ENCODE assay signal across 13 mouse cellular contexts in the genomic region with DNA sequence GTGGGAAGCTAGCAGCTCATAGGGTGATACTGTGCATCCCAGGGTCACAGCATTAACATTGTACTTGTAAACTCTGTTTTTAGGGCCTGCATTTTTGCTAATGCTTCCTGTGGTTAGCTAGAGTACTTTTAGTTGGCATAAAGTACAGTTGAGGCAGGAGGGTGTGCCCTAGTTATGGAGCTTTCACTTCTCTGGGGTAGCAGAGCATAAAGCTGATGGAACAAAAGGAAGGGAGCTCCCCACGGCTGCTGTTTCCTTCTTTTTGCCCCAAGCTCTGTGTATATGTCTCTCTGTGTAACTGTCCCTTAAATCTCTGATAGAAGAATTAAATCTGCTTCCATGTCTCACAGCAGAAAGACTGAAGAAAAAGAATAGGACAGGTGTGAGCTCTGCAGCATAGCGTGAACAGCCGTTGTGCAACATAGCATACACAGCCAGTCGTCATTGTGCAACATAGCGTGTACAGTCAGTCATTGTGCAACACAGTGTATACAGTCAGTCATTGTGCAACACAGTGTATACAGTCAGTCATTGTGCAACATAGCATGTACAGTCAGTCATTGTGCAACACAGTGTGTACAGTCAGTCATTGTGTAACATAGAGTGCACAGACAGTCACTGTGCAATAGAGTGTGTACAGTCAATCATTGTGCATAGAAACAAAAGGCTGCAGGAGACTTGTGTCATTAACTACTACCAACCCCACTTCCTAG. TPM values are rescaled to one million over a fixed set of nuclear protein-coding genes. Genes with fewer than 3 reads are reported as not detected.
DNase-seq lines count a peak whose midpoint lies in the region; ATAC-seq and TF ChIP-seq lines count a peak whose summit lies in the region.
"Had no signal": no experiment of that assay in that cellular context is flagged by ENCODE, and none has a peak within 500 bp of the region (broad histone marks: within the 10 kb centered on the region; RNA-seq: fewer than 3 reads in every experiment).

No protein-coding gene starts in this region.

- peaks cover 25% of the 10 kb centered on the region for H3K36me3 ChIP-seq in forebrain, embryonic 15.5 days
- H3K36me3 ChIP-seq in forebrain, postnatal 0 days (ENCODE audit: insufficient read depth), result peaks cover 36% of the 10 kb centered on the region
- H3K36me3 ChIP-seq in neural tube, embryonic 12.5 days, result peaks cover 39% of the 10 kb centered on the region
- H3K36me3 ChIP-seq in liver, embryonic 12.5 days, result peaks cover 67% of the 10 kb centered on the region

- no peak for DNase-seq in forebrain, postnatal 0 days
- no peak for DNase-seq in neural tube, embryonic 10.5 days (ENCODE audit: extremely low spot score, low spot score)
- no peak for DNase-seq in cerebellum, adult 9-10 months
- DNase-seq in layer of hippocampus, postnatal 10 days (ENCODE audit: low spot score in 2 of 2), result no peak
- DNase-seq: layer of hippocampus, postnatal 36 days had no signal

- H3K4me2 ChIP-seq in forebrain, embryonic 15.5 days (replicated peaks), result no peak overlapping the region
- no peak overlapping the region for H3K4me2 ChIP-seq in forebrain, postnatal 0 days (ENCODE audit: low read depth)
- H3K4me2 ChIP-seq in neural tube, embryonic 12.5 days (replicated peaks), result no peak overlapping the region
- H3K4me2 ChIP-seq in liver, embryonic 12.5 days, result no peak overlapping the region
- H3K4me2 ChIP-seq: forebrain, embryonic 12.5 days; heart, embryonic 12.5 days; lung, embryonic 15.5 days; stomach, embryonic 15.5 days had no signal

- no peak for TF ChIP-seq CTCF in forebrain, postnatal 0 days (IDR thresholded peaks at IDR 0.05; ENCODE audit: low read depth)

- WGBS in forebrain, embryonic 15.5 days, result 95% methylated on average over 5 of the region's 5 CpGs
- WGBS in forebrain, postnatal 0 days, result 91% methylated on average over 5 of the region's 5 CpGs
- 92% methylated on average over 5 of the region's 5 CpGs for WGBS in neural tube, embryonic 12.5 days
- WGBS in liver, embryonic 12.5 days (ENCODE audit: insufficient replicate concordance), result 75% methylated on average over 5 of the region's 5 CpGs

- H3K27me3 ChIP-seq in forebrain, embryonic 15.5 days, result no peaks in the 10 kb centered on the region
- H3K27me3 ChIP-seq in forebrain, postnatal 0 days (ENCODE audit: insufficient read depth, low read length), result no peaks in the 10 kb centered on the region
- H3K27me3 ChIP-seq in neural tube, embryonic 12.5 days (replicated peaks), result no peaks in the 10 kb centered on the region
- H3K27me3 ChIP-seq in liver, embryonic 12.5 days (replicated peaks), result no peaks in the 10 kb centered on the region
- H3K27me3 ChIP-seq: forebrain, embryonic 12.5 days; heart, embryonic 12.5 days; lung, embryonic 15.5 days; stomach, embryonic 15.5 days had no signal

- no peak overlapping the region for H3K9ac ChIP-seq in forebrain, embryonic 15.5 days (replicated peaks)
- no peak overlapping the region for H3K9ac ChIP-seq in forebrain, postnatal 0 days
- H3K9ac ChIP-seq in neural tube, embryonic 12.5 days, result no peak overlapping the region
- no peak overlapping the region for H3K9ac ChIP-seq in liver, embryonic 12.5 days
- H3K9ac ChIP-seq: forebrain, embryonic 12.5 days; heart, embryonic 12.5 days; lung, embryonic 15.5 days; stomach, embryonic 15.5 days had no signal

- no peaks in the 10 kb centered on the region for H3K4me1 ChIP-seq in forebrain, embryonic 15.5 days
- no peaks in the 10 kb centered on the region for H3K4me1 ChIP-seq in forebrain, postnatal 0 days (ENCODE audit: insufficient read depth)
- no peaks in the 10 kb centered on the region for H3K4me1 ChIP-seq in neural tube, embryonic 12.5 days
- no peaks in the 10 kb centered on the region for H3K4me1 ChIP-seq in liver, embryonic 12.5 days
- H3K4me1 ChIP-seq: forebrain, embryonic 12.5 days; heart, embryonic 12.5 days; lung, embryonic 15.5 days; stomach, embryonic 15.5 days had no signal

- H3K4me3 ChIP-seq in forebrain, embryonic 15.5 days, result no peak overlapping the region
- H3K4me3 ChIP-seq in forebrain, postnatal 0 days (ENCODE audit: low read depth, low read length), result no peak overlapping the region
- H3K4me3 ChIP-seq in neural tube, embryonic 12.5 days, result no peak overlapping the region
- H3K4me3 ChIP-seq in liver, embryonic 12.5 days, result no peak overlapping the region
- H3K4me3 ChIP-seq: forebrain, embryonic 12.5 days; heart, embryonic 12.5 days; lung, embryonic 15.5 days; stomach, embryonic 15.5 days had no signal

- H3K27ac ChIP-seq in forebrain, embryonic 15.5 days (replicated peaks), result no peak overlapping the region
- no peak overlapping the region for H3K27ac ChIP-seq in forebrain, postnatal 0 days (ENCODE audit: low read depth, low read length)
- no peak overlapping the region for H3K27ac ChIP-seq in neural tube, embryonic 12.5 days
- H3K27ac ChIP-seq in liver, embryonic 12.5 days, result peak overlapping the region; percentile 40; the same call in 1 of the 2 replicates
- H3K27ac ChIP-seq: forebrain, embryonic 12.5 days; lung, embryonic 15.5 days; stomach, embryonic 15.5 days had no signal

- 0 out of 2 replicates have a peak, but pooled peaks have one; percentile 41 for ATAC-seq in forebrain, embryonic 15.5 days (replicated peaks)
- no peak for ATAC-seq in forebrain, postnatal 0 days
- peak; percentile 17; the same call in 1 of the 2 replicates for ATAC-seq in neural tube, embryonic 12.5 days (ENCODE audit: low FRiP score, low read depth)
- peak; percentile 74 for ATAC-seq in liver, embryonic 12.5 days
- ATAC-seq in neutrophil, adult 5-6 weeks (ENCODE audit: extremely low read depth, insufficient number of reproducible peaks, low FRiP score, poor library complexity, severe bottlenecking), result peak; percentile 75

- H3K9me3 ChIP-seq in forebrain, embryonic 15.5 days, result no peaks in the 10 kb centered on the region
- H3K9me3 ChIP-seq in forebrain, postnatal 0 days (ENCODE audit: low read length), result no peaks in the 10 kb centered on the region
- no peaks in the 10 kb centered on the region for H3K9me3 ChIP-seq in neural tube, embryonic 12.5 days
- H3K9me3 ChIP-seq in liver, embryonic 12.5 days (replicated peaks), result no peaks in the 10 kb centered on the region
- H3K9me3 ChIP-seq: forebrain, embryonic 12.5 days; heart, embryonic 12.5 days; lung, embryonic 15.5 days; stomach, embryonic 15.5 days had no signal

RNA-seq across cellular contexts. Expression of a gene that starts 25.5 kb away (rescaled TPM):
- polyA plus RNA-seq in forebrain, embryonic 15.5 days (2015; fragmentation: Nextera tagmentation; extraction: Ambion mirVana), result 59.9 and 65.2 TPM in 2 replicates
- 53.9 and 65.5 TPM in 2 replicates for total RNA-seq in forebrain, postnatal 0 days (2014; rRNA removed)
- 52.1 and 63.9 TPM in 2 replicates for polyA plus RNA-seq in forebrain, postnatal 0 days (2015; fragmentation: Nextera tagmentation; extraction: Ambion mirVana)
- 56.7 and 58.5 TPM in 2 replicates for polyA plus RNA-seq in neural tube, embryonic 12.5 days (2016; fragmentation: Nextera tagmentation; extraction: Ambion mirVana)
- polyA plus RNA-seq in liver, embryonic 12.5 days (2016; fragmentation: Nextera tagmentation; extraction: Ambion mirVana), result 39.1 and 41.4 TPM in 2 replicates
- 15.0 and 23.8 TPM in 2 replicates for total RNA-seq in neutrophil, adult 5-6 weeks (2017)
- 10 to 100 TPM; 36.1 to 37.6 TPM for total RNA-seq in layer of hippocampus, postnatal 10 days (2021)

RNA-seq across cellular contexts. Expression of a gene that starts 25.5 kb away (rescaled TPM):
- 301 and 315 TPM in 2 replicates for polyA plus RNA-seq in forebrain, embryonic 15.5 days (2015; fragmentation: Nextera tagmentation; extraction: Ambion mirVana)
- total RNA-seq in forebrain, postnatal 0 days (2014; rRNA removed), result 164 and 181 TPM in 2 replicates
- polyA plus RNA-seq in forebrain, postnatal 0 days (2015; fragmentation: Nextera tagmentation; extraction: Ambion mirVana), result 153 and 172 TPM in 2 replicates
- 333 and 350 TPM in 2 replicates for polyA plus RNA-seq in neural tube, embryonic 12.5 days (2016; fragmentation: Nextera tagmentation; extraction: Ambion mirVana)
- polyA plus RNA-seq in liver, embryonic 12.5 days (2016; fragmentation: Nextera tagmentation; extraction: Ambion mirVana), result 173 and 185 TPM in 2 replicates
- total RNA-seq in neutrophil, adult 5-6 weeks (2017), result 339 and 378 TPM in 2 replicates
- total RNA-seq in layer of hippocampus, postnatal 10 days (2021), result 100 to 1,000 TPM; 175 to 195 TPM
